Mouse (Mus musculus) CD4-positive, CD25-positive, alpha-beta regulatory T cell, adult 4 months (primary cell): ENCODE data around the gene 4931406C07Rik. TPM values are rescaled to one million over a fixed set of nuclear protein-coding genes. Genes with fewer than 3 reads are reported as not detected.

Experiments used
- ATAC-seq: one replicate; pipeline ENCODE4 v1.8.0; 2017
- polyA plus RNA-seq, 2 experiments: library from polyadenylated mRNA; unstranded; fragments of 100-300 nt; shearing (Covaris generic); gene quantifications; one replicate each; pipeline ENCODE4 v1.2.1; 2017

Gene 4931406C07Rik
- polyA plus RNA-seq, 2 experiments from 2014 or later = 3.6 to 6.3 TPM

DNA sequence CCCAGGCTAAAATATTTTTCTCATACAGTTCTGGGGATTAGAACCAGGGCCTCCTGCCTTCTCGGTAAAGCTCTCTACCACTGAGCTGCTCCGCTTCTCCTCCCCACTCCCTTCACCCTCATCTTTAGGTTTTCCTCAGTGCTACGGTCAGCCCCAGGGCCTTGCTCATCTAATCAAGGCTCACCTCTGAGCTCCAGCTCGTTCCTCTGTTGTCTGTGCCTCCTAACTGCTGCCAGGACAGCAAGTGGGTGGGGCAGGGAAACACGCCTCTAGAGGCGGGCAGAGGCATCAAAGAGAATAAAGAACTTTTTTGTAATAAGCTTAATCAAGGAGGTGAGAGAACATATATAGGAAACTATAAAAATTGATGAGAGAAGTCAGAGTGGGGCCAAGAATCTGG, 18.4 kb downstream of the 4931406C07Rik start:
- no peak for ATAC-seq

DNA sequence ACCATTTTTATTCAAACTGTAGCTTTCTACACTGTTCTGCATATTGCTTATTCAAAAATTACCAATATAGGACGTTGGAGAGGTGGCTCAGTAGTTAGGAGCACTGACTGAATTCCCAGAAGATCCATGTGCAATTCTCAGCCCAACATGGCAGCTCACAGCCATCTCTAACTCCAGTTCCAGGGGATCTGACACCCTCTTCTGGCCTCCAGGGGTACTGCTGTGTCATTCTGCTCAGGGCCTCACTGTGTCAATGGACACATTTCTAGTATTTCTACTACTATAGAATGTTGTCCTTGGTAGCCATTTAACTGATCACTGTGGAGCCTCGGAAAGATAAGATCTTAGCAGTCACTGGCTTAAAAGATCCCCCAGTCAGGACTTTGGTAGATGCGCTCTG, 20.8 kb downstream of the 4931406C07Rik start:
- ATAC-seq = peak; percentile 72

DNA sequence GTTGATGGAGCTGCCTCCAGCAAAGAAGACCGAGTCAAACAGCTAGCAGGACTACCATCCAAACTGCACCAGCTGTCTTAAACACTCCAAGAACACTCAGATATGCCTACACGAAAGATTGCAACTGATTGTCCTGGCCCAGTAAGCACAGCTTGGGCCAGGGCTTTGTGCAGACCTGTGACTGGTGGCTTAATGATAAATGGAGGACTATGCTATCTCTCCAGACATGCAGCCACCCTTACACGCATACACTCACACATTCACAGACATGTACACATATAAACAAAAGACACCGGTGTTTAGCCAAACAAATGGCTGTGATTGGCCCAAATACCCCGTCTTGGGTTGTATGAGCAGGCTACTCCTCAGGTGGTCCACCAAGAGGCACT, 25.8 kb downstream of the 4931406C07Rik start:
- ATAC-seq = no peak

DNA sequence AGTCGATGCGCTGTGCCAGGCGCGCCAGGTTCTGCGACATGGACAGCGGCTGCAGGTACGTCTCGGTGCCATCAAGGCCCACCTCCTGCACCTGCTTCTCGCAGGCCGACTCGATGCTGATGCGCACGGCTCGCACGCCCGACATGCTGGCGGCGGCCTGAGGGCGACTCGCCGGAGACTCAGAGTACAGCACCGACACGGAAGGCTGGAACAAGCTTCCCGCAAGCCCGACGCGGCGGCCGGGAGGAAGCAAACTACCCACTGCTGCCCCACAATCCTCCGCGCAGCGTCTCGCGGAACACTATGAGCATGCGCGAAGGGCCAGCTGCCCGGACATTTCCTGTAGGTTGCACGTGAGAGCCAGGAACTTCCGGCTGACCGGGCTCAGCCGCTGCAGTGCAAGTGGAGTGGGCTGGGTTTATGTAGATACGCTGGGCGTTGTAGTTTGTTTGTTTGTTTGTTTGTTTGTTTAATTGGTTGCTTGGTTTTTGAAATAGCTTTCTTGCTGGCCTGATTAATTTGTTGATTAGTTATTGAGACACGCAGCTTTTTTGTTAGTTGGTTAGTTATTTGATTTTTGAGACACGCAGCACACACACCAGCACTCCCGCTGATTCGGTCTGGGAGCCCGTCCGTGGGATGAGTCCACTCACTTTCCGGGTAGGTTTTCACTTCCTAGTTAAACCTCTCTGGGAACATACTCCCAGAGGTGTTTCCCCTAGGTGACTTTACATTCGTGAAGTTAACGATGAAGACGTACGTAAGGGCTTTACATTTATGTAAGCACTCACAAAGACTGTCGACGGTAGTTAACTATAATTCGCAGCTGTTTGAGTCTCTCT, 26.4 kb downstream of the 4931406C07Rik start, which contains the start of gene Med17:
Gene Med17, minus strand, starts transcription at position 283 of the 842 bp plus-strand sequence.
- peak; percentile 93 for ATAC-seq

DNA sequence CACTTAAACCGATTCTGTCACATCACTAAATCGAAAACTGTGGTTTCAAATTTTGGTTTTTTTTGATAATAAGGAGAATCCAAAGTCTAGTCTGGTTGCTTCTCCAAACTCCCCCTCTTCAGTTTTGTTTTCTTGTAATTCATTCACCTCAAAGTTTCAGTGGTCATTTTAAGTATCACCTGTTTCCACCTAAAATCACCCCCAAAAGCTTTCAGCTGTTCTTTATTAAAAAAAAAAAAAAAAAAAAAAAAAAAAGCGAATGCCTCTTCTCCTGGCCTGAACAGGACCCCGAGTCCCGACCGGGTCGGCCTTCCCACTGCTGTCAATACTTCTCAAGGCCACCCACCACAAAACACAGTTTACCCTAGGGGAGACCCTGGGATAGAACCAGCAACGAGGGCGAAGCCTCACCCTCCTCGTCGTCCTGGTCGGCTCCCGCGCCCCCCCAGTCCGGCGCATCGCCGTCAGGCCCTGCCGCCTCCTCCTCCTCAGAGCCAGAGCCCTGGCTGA, 27.1 kb downstream of the 4931406C07Rik start:
- ATAC-seq = no peak

DNA sequence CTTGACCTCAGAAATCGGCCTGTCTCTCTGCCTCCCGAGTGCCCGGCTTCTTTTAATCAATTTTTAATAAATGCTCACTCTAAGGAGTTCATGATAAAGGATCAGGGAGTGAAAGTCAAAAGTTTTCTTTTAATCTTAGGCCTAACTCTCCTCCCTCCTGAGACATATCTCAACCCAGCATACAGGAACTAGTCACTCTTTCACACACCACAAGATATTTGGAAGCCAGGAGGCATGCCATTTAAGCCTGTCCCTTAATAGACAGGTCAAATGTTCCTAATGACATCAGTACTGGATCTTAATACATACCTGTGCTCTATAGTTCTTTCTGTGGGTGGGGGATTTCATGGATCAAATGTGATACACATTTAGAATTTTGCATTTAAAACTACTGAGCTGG, 27.9 kb downstream of the 4931406C07Rik start:
- ATAC-seq = no peak

DNA sequence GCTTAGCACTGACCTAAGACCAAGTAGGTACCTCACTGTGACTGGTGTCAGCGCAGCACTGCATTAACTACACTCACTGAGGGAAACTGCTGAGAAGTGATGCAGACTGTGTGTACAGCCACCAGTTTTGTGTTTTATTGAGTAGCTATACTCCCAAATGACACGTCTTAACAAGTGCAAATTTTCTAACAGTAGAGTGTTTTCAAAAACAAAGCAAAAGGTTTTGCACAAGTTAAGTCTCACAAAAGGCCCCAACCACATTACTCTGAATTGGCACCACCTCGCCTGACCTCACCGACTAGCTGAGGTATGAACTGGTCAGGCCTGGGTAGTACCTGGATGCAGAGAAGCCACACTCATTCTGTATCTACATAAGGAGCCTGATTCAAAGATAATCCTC, 29.4 kb downstream of the 4931406C07Rik start:
- no peak for ATAC-seq

DNA sequence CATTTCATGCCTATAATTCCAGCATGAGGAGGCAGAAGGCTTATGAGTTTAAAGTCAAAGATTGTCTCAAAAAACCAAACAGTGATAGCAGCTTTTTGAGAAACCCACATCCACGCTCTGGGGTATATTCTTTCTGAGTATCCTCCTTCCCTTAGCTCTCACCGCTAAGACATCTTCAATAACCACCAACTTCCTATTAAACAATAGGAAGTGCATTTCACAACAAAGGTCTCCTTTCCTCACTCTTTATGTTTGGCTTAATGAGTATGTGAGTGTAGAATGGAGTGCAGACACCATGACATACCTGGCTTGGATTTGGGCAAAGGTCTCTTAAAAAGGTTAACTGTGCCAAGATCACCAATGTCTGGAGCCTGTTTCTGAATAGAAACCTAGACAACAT, 32.3 kb downstream of the 4931406C07Rik start:
- no peak for ATAC-seq

DNA sequence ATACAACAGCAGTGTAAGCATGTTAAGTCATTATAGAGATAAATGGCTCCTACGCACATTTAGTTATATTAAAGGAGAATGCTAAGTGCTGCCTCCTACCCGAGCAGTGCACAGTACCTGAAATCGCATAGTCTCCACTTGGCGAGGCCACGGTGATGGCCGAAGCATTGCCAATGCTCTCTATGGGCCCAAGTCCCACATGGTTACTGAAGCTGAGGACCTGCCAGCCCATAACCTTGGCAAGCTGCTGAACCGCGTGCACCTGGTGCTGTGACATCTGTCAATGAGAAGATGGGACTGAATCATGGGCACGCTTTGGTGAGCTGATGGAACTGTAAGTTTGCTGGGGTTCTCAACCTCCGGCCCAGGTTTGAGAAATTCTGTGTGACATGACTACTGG, 42.8 kb downstream of the 4931406C07Rik start:
- no peak for ATAC-seq

DNA sequence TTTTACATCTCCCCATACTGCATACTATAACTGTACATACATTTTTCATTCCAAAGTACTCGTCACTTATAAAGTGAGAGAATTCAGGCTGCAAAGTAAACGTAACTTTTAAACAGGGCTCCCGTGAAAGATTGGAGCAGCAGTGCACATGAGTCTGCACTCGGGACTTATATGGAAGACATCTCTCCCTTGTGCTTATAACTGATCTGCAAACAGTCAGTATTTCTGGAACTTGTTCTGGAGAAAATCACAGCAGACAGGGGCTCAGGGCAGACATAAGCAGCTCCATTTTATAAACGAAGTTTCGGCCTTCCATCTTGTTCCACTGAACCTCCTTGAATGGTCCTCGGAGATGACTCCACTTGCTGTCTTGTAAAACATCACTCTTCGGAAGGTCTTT, 44.3 kb downstream of the 4931406C07Rik start:
- no peak for ATAC-seq

DNA sequence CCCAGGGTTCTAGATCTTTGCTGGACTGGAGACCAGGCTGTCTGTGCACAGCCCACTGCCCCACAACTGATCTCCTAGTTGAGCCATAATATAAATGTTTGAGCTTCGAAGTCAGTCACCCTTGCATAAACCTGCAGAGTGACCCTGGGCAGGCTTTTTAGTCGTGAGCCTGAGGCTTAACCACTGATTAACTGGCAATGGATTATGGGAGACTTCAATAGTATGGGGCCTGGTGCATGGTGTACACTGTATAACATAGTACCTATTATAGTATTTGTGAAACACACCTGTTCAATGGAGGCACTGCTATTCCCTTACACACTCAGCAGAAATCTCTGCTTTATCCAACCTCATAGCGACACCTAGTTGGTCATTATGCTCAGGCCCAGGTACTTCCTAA, 50.0 kb downstream of the 4931406C07Rik start:
- no peak for ATAC-seq

DNA sequence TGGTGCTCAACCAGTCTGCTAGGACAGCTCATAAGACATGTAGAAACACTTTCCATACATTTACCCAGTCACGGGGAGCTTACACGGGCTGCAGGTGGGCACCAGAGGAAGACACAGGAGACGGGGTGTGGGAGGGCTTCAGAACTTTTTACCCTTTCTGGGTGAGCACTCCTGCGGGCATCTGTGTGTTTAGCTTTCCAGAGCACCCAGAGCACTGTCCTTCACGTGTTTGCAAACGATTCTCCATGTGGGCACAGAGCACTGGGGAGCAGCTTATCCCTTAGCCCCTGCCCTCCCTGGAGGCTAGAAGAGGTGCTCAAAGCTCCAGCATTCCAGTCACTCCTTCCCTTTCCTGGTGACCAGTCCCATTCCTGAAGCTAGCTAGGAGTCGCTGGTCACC, 51.7 kb downstream of the 4931406C07Rik start:
- ATAC-seq = no peak

DNA sequence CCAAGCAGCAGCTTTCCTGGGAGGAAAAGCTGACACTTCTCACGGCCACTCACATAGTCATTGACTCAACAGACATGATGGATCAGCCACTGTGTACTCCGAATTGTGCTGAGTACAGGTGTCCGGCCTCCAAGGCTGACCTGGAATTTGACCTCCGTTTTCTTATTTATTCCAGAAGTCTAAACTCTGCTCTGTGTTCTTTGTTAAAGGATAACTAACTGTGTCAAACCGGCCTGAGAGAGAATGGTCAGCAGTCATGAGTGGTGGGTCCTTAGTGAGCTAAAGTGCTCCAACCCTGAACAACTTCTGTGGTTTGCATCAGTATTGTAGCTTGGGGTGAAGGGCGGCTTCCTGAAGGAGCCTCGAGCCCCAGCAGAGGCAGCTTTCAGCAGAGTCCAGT, 54.1 kb downstream of the 4931406C07Rik start:
- ATAC-seq = no peak

DNA sequence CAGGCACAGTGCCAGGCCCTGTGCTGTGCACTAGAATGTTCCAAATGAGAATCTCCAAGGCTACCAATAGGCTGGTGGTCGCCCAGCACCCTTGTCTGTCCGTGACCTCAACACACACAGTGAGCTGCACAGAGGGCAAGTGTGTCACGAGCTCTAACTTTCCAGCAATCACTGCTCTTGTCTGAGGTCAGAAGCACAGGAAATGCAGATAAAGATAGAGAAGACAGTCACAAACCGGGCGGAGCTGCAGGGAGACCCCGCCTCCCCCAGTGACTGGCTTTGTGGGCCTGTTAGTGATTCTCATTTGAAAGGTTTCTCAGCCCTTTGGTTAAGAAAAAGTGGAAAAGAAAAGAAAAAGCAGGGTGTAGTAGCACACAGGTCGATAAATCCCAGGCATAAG, 55.9 kb downstream of the 4931406C07Rik start:
- no peak for ATAC-seq

DNA sequence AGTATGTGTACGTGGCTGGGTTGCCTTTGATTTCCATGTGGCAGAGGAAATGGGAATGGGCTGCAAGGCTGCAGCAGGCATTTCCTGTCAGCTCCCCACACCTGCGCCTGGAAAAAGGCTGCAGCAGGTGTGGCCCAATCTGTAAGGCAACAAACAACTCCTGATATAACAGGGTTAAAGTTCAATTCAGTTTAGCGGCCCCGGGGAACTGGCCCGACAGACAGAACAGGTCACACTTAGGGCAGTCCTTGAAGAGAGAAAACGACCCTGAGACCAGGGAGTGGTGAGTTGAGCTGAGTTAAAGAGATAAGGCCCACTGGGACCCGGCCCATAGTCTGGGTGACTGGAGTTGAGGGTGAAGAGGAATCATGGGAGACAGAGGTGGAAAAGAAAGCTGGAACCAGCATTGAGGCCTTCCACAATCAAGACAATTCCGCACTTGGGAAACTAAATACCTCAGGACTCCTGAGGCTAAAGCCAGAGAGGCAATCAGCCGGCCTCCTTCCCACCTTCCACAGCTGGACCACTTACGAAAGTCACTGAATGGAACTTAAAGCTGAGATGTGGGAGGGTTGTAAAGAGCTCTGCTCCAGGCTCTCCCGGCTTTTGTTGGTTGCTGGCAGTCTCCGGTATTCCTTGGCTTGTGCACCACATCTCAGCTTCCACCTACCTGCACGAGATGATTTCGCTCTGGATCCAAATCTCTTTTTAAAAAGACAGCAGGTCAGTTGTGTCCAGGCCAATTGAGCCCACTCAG, 60.8 kb downstream of the 4931406C07Rik start:
- no peak for ATAC-seq

DNA sequence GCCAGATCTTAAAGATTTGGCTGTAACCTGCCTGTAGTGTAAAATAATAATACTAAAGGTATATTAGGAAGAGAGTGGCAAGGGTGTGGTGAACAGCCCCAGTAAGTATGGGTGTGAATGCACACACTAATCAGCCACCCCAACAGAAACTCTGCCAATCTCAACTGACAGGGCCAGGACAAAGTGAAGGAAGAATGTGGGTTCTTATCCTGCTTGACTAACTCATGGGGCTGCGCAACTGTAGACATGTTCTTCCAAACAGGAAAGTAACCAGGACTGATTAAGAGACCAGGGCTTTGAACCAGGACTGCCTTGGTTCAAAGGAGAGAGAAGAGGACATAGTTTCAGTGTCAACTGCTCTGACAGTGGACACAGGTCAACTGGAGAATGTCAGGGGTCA, 64.1 kb downstream of the 4931406C07Rik start:
- ATAC-seq = no peak

DNA sequence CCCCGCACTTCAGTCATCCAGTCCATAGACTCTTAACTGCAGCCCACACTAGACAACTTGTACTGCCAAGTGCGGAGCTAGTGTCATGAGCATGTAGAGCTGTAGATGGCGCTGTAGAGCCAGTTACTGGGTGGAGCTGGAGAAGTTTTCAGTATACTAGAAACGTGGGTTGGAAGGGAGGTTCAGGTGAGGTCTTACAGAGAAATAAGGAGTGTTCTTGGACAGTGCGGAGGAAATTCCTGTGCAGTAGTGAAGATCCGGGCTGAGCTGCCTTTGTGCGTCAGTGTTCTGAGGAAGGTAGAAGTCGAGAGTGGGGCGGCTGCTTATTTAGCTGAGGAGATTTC, 64.7 kb downstream of the 4931406C07Rik start:
- no peak for ATAC-seq

DNA sequence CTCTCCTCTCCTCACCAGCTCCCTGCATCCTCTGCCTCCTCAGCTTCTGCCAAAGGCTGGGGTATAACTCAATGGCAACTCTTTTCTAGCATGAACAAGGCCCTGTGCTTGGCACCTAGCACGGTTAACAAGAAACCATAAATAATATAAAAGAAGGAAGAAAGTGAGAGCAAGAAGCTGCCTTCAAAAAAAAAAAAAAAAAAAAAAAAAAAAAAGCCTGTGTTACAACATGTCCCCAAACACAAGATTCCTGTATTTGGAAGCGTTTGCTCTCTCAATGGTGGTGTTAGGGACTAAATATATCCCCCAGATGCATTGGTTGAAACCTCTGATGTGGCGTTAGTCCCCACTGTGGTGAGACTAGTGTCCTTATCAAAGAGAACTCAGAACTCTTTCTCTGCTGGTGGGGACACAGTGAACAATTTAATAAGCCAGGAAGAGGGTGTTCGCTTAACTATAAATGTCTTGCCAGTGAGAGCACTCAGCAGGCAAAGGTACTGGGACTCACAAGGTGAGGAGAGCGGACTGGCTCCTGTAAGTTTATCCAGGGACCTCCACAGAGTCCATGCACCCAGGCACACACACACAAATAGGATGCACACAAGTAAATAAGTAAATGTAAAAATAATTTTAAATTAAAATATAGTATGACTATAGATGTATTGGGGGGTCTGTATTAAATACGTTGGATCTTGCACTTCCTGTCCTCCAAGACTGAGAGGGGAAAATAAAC, 65.2 kb downstream of the 4931406C07Rik start:
- no peak for ATAC-seq

DNA sequence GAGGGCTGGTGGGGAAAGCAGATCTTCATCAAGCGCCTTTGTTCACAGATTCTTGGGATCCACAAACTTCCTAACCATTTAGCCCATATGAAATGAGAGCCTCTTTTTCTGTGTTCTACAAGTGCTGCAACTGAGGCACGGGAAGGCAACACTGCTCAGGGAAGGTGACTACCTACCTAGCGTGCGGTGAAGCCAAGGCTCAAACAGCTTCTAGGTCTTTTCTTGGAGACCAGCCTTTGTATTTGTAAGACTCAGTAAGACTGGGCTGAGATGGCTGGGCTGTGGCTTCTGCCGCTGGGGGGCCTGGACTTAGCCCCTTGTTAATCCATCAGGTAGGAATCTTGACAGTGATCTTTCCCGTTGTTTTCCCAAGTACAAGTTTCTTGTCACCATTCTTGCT, 66.2 kb downstream of the 4931406C07Rik start:
- ATAC-seq = no peak

DNA sequence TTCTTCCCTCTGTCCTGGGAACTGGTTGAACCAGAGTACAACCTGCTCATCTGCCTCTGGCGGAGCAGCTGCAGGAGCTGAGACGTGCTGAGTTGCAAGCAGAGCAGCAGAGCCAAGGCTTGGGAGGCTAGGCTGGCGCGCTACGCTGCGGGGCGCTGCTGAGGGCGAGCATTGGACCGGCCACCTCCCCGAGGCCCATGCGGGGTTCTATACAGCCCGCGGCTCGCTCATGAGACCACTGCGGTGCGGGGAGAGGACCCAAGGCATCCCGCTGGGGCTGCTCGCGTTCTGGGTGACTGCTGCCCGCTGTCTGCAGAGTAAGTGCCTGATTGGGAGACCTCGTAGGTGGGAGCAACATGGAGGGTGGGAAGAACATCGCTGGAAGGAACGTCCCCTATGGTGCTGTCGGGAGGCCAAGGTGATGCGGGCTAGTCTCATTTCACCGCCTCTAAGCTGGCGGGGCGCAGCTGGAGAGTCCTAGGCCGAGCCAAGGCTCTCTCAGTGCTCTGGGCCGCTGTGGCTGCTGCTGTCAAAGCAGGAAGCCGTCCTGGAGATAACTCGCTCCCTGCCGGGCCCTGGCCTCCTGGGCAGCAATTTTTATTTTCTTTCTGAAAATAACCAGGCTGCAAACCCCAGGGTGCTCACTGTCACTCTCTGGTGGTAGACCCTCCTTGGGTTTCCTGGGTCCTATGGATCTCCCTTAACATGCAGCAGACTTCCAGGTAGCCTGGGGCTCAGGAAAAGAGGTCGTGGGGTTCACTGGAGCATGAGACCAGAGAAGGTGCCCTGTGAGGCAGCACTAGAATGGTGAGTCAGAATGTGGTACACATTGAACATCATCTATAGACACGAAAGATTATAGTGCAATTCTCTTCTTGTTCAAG, 67.0 kb downstream of the 4931406C07Rik start, which contains the start of gene Vstm5:
Gene Vstm5, plus strand, starts transcription at position 4 of the 884 bp plus-strand sequence.
- no peak for ATAC-seq

DNA sequence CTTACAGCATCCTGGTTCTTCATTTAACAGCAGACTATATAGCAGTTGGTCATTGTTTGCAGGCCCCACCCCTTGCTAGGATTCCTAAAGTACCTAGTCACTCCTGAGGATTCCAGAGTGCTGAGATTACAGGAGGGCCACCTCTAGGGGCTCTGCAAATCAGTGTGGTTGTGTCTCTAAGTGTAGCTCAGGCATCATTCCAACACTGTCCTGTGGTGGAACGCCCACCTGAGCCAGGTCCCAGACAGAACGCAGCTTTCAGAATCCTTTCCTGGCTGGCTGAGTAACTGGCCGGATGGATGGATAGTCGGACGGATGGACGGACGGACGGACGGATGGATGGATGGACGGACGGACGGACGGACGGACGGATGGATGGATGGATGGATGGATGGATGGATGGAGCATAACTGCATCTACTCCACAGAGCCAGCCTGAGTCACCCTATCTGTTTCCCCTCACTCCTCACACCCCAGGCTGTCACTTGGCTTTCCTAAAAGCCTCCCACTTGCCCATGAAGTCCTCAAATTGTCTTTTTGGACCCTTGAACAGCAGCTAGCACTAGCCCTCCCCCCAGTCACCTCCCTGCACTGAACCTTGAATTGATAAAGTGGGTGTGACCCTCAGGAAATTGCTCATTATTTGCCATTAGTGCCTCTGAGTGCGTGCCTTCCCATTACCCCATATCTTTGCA, 67.8 kb downstream of the 4931406C07Rik start:
- no peak for ATAC-seq
